Mouse (Mus musculus) thymus, adult 2 months (tissue): ENCODE results near the gene 6030468B19Rik.

ENCODE experiments used
- CTCF ChIP-seq: fragments of 200-500 bp; IDR thresholded peaks from 2 replicates; pipeline ENCODE4 v1.5.1; 2012; ENCODE audit warnings: mild to moderate bottlenecking, control low read depth, low read length, moderate library complexity, borderline replicate concordance; ENCODE audit not compliant: control insufficient read depth, poor library complexity, insufficient read depth; ENCODE audit errors: extremely low read depth
- POLR2A ChIP-seq: fragments of 200-500 bp; IDR thresholded peaks from 2 replicates; pipeline ENCODE4 v1.6.1; 2012; ENCODE audit warnings: mild to moderate bottlenecking, low read length, control low read depth, moderate library complexity; ENCODE audit not compliant: control insufficient read depth, poor library complexity, insufficient read depth; ENCODE audit errors: extremely low read depth

DNA sequence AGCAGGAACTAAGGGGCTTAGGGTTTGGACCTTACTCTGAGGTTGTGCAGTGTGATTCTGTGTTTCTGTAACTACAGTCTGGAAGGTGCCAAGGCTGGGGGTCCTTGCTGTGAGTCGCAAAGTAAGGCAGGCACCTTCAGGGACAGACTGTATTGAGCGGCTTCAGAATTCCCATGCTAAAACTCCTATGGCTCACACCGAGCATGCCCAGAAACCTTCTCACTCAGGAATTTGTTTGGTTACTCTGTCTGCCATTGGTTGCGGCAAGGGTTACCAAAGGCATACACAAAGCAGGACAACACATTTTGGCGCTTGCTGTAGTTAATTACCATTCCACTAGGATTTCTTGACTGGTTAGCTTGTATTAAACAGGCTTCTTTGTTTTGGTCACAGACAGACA, 28.7 kb downstream of the 6030468B19Rik start:
- TF ChIP-seq CTCF = no peak
- TF ChIP-seq POLR2A = no peak
